Mouse (Mus musculus) layer of hippocampus, adult 18-20 months (tissue): ENCODE data around the gene Pla2g7. TPM values are rescaled to one million over a fixed set of nuclear protein-coding genes. Genes with fewer than 3 reads are reported as not detected.
"Not testable (repeated sequence)": the region's sequence is repeated elsewhere in the genome, so short reads cannot be mapped to it uniquely, and the experiment has no call there.

Experiments used
- DNase-seq, 2 experiments: peaks; one replicate each; pipeline ENCODE4 v3.0.0; 2022; ENCODE audit warnings: low spot score in 2 of 2
- long read RNA-seq: library from polyadenylated mRNA; stranded (forward); transcript quantifications from one replicate; pipeline ENCODE4 v2.0.0, GENCODE M21; 2021
- total RNA-seq, 2 experiments: library from RNA; stranded (reverse); gene quantifications; 2 replicates each; pipeline ENCODE4 v1.2.3; 2021

Gene Pla2g7
- total RNA-seq, result 100 to 1,000 TPM in 1 of 2 experiments, 10 to 100 TPM in 1; 99.2 to 113 TPM
- long read RNA-seq, transcript Pla2g7-201 (12 exons, 2,097 nt), result major isoform, 141 of 158 reads
- long read RNA-seq, partial matches to known transcripts, result 2 of 158 reads
- long read RNA-seq, other reads (novel, unspliced or antisense), result 12 of 158 reads

GRCm38 (mm10) chr17:43567992-43568888 is at the start of gene Pla2g7:
TSS of gene Pla2g7 (plus strand) at chr17:43568098.
- DNase-seq, result peak; percentile 31 to 73

GRCm38 (mm10) chr17:43518644-43519409 is 49.1 kb upstream of the Pla2g7 start:
- DNase-seq, result peak; percentile 43 to 66

- DNase-seq, result no peak
Observed at GRCm38 (mm10) chr17:43520166-43520565, 47.7 kb upstream of the Pla2g7 start.

DNA sequence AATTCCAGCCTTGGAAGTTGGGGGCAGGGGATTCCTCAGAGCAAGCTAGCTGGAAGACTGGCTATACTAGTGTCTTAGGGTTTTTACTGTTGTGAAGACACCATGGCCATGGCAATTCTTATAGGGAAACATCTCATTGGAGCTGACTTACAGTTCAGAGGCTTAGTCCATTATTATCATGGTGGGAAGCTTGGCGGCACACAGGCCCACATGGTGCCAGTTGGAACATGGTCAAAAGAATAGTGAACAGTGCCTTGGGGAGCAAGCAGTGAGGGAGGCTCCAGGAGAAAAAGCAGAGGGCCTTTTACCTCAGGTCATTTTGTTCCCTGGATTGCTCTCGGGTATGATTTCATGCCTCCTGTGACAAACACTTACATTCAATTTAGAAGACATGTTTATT is 37.4 kb upstream of the Pla2g7 start:
- no peak for DNase-seq

DNA sequence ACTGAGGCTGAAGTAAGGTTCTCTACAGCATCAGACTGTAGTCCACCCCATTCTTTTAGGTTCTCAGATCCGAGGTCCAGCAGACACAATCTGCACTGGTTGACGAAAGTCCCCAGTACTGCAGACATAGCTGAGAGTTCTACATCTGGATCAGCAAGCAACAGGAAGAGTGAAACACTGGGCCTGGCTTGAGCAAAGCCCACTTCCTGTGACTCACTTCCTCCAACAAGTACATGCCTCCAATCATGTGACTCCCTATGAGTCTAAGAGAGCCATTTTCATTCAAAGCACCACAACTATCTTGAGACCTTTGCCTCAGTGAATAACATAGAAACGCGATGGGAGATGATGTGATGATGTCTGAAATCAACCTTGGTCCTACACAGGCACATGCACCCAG is 36.7 kb upstream of the Pla2g7 start:
- DNase-seq, result no peak

DNA sequence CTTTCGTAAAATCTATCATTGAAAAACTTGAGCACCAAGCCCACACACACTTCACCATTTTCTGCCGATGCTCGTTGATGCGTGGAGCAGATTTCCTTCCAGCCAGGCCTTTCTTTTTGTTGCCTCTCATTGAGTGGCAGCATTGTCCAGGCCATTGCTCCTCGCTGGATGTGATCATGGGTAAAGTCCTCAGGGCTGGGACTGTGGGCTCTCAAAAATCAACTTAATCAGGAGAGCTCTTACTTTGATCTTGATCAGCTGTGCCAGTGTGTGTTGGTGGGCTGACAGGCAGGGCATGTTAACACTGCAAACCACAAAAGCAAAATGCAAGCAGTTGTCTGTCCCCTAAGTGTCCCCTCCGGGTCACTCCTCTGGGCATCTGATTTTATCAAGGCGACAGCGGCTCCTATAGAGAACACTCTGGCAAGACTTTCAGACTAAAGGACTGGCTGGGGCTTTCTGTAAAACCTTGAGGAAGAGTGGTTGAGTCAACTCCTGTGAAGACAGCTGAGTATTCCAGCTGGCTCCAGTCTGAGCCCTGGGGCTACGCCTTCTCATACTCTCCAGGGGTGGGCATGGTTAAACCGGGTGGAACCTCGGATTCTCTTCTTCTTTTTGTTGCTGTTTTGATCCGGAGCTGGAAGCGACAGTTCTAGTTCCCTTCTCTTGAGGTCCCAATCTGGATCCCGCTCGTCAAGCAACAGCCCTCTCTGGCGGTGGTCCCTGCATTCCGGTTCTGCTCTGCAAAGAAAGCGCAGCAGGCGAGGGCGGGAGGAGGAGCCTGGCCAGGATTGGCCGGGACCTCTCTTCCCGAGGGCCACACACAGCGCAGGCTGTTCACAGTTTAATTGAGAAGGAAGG is 33.3 kb upstream of the Pla2g7 start:
- DNase-seq, result peak in 1 of 2 experiments; percentile 12

- not testable (repeated sequence) for DNase-seq
Observed at GRCm38 (mm10) chr17:43536841-43537240, 31.1 kb upstream of the Pla2g7 start.

DNA sequence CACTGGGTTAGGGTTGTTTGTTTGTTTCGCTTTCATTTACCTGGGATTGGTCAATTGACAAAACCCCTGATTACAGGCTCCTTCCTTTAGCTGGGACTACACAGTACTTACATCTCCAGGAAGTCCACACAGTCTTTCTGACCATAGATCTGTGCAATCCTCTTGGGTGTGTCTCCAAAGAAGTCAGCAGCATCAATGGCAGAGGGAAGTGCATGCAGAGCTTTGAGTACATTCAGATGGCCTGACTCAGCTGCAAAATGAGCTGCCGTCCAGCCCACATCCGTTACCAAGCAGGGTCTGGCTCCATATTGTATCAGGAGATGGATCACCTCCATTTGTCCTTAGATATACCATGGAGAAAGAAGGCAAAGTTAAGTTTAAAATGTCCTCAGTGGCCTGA is 29.1 kb upstream of the Pla2g7 start:
- DNase-seq, result no peak

- DNase-seq, result no peak
Observed at GRCm38 (mm10) chr17:43543539-43543938, 24.4 kb upstream of the Pla2g7 start, which contains the start of gene Ankrd66. TSS of gene Ankrd66 (minus strand) at chr17:43543639.

DNA sequence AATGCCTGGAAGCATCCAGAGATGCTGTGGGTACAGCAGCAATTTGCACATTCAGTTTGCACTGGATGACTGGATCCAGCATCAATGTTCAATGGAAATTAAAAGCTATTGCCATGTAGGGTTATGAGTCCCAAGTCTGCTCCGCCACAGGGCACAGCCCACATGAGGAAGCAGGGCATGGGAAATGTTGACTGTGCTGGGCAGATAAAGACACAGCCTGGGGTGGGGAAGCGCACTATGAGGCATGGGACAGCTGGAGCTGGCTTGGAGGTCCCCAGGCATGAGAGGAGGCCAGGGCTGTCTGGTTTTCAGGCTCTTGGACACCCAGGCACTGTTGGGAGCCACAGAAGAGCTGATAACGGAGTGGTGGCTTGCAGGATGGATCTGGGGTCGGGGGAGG is 23.9 kb upstream of the Pla2g7 start:
- no peak for DNase-seq

DNA sequence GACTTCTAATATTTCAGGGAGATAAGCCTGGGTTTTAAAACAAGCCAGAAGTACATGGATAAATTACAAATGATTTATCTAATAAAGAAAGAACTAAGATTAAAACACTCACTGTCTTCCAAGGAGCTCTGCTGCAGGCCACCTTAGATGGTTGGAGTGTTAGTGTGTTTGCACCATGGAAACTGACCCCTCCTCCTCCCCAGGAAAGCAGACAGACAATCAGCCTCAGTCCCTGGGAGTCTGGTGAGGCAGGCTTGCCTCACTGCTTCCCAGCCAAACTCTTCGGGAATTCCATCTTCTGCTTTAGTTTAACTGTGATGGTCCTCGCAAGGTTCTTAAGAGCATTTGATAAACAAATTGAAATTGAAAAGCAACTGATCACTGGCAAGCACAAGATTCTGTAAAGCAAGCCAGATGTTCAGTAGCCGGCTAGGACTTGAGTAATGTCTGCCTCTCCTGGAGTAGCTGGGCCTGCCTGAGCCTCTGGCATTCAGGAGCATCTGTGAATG is 16.7 kb upstream of the Pla2g7 start:
- no peak for DNase-seq

- DNase-seq, result no peak
Observed at GRCm38 (mm10) chr17:43554516-43555403, 13.1 kb upstream of the Pla2g7 start.

GRCm38 (mm10) chr17:43557104-43557503 is 10.8 kb upstream of the Pla2g7 start:
- DNase-seq, result no peak

- DNase-seq, result peak; percentile 38 to 54
Observed at GRCm38 (mm10) chr17:43557541-43558090, 10.3 kb upstream of the Pla2g7 start.

- DNase-seq, result no peak
Observed at GRCm38 (mm10) chr17:43558678-43559077, 9.2 kb upstream of the Pla2g7 start.

GRCm38 (mm10) chr17:43563192-43563987 is 4.5 kb upstream of the Pla2g7 start:
- no peak for DNase-seq

GRCm38 (mm10) chr17:43567593-43567991 is 306 bp upstream of the Pla2g7 start:
- peak; percentile 8 to 44 for DNase-seq

DNA sequence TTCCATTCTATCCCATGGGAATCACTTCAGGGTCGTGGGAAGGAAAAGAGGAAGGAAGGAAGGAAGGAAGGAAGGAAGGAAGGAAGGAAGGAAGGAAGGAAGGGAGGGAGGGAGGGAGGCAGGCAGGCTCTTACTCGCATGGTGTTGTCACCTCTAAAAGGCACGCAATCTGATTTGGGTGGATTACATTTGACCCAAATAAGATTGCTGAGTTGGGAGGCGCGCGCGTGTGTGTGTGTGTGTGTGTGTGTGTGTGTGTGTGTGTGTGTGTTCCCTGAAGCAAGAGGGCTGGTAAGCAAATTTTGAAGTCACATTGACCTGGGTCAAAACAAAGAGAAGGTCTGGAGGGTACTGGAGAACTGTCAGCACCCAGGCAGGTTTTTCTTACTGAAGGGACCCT is 1.4 kb downstream of the Pla2g7 start:
- DNase-seq, result no peak
